Mouse (Mus musculus) erythroblast, embryonic 14.5 days (primary cell): ENCODE data around the gene Cdhr3. TPM values are rescaled to one million over a fixed set of nuclear protein-coding genes. Genes with fewer than 3 reads are reported as not detected.
"Not testable (repeated sequence)": the region's sequence is repeated elsewhere in the genome, so short reads cannot be mapped to it uniquely, and the experiment has no call there.

Source experiments
- H3K27me3 ChIP-seq: 2 replicates; pipeline ENCODE4 v1.6.1; 2012; ENCODE audit warnings: inconsistent platforms; ENCODE audit not compliant: control insufficient read depth
- H3K36me3 ChIP-seq: 2 replicates; pipeline ENCODE4 v1.6.1; 2012; ENCODE audit warnings: mild to moderate bottlenecking, inconsistent platforms; ENCODE audit not compliant: control insufficient read depth
- H3K4me1 ChIP-seq: 2 replicates; pipeline ENCODE4 v1.6.1; 2012; ENCODE audit warnings: inconsistent platforms; ENCODE audit not compliant: control insufficient read depth
- H3K4me3 ChIP-seq: replicated peaks from 2 replicates; pipeline ENCODE3; 2012; ENCODE audit warnings: moderate library complexity, mild to moderate bottlenecking, inconsistent platforms
- H3K9me3 ChIP-seq: 2 replicates; pipeline ENCODE4 v1.6.1; 2012; ENCODE audit warnings: low read length, inconsistent platforms, mixed read lengths; ENCODE audit not compliant: control insufficient read depth
- GATA1 ChIP-seq: IDR thresholded peaks from 2 replicates; pipeline ENCODE4 v1.6.1; 2012; ENCODE audit warnings: low read length, inconsistent platforms, mixed read lengths
- TAL1 ChIP-seq: IDR thresholded peaks from 3 replicates; pipeline ENCODE4 v1.6.1; 2012; ENCODE audit warnings: low read length, inconsistent platforms, mixed read lengths
- polyA plus RNA-seq: library from polyadenylated mRNA; stranded (reverse); fragments of >175 nt; gene quantifications from 2 replicates; pipeline ENCODE4 v1.2.3, GENCODE M21; 2012

The Cdhr3 gene
- polyA plus RNA-seq, 1 experiment: not detected

GRCm38 (mm10) chr12:33003339-33003965 is 89.2 kb downstream of the Cdhr3 start:
- Histone ChIP-seq H3K4me3 (no peak overlapping the region), H3K27me3 (no peaks in the 10 kb centered on the region), H3K9me3 (no peaks in the 10 kb centered on the region), H3K36me3 (no peaks in the 10 kb centered on the region), H3K4me1 (no peaks in the 10 kb centered on the region)
- TF ChIP-seq TAL1 (no peak), GATA1 (no peak)

GRCm38 (mm10) chr12:33000402-33000801 is 92.3 kb downstream of the Cdhr3 start:
- H3K4me3 ChIP-seq: no peak overlapping the region
- H3K27me3 ChIP-seq: no peaks in the 10 kb centered on the region
- no peak for TF ChIP-seq GATA1
- no peak for TF ChIP-seq TAL1
- H3K4me1 ChIP-seq: no peaks in the 10 kb centered on the region
- H3K9me3 ChIP-seq: no peaks in the 10 kb centered on the region
- no peaks in the 10 kb centered on the region for H3K36me3 ChIP-seq

GRCm38 (mm10) chr12:32999778-33000177 is 92.9 kb downstream of the Cdhr3 start:
- not testable (repeated sequence) for H3K27me3 ChIP-seq, H3K36me3 ChIP-seq, H3K4me1 ChIP-seq, H3K9me3 ChIP-seq, H3K4me3 ChIP-seq

DNA sequence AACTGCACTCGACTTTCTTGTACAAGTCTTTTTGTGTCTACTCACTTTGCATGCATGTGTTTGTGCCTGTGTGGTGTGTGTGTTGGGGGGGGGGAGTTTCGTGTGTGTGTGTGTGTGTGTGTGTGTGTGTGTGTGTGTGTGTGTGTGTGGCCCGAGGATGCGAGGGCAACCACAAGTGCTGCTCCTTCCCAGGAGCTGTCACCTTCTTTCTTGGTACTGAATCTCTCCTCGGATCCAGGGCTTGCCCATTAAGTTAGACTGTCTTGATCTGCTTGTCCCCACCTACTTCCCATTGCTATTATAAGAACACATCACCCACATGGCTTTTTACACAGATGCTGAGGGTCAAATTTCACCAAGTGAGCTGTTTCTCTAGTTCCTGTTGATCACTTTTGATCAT is 93.9 kb downstream of the Cdhr3 start:
- Histone ChIP-seq H3K27me3 (no peaks in the 10 kb centered on the region), H3K9me3 (no peaks in the 10 kb centered on the region), H3K36me3 (no peaks in the 10 kb centered on the region), H3K4me3 (no peak overlapping the region), H3K4me1 (no peaks in the 10 kb centered on the region)
- TF ChIP-seq GATA1 (no peak), TAL1 (no peak)

- Histone ChIP-seq H3K4me1 (no peaks in the 10 kb centered on the region), H3K36me3 (no peaks in the 10 kb centered on the region), H3K9me3 (no peaks in the 10 kb centered on the region), H3K27me3 (no peaks in the 10 kb centered on the region), H3K4me3 (no peak overlapping the region)
- TF ChIP-seq TAL1: no peak
- TF ChIP-seq GATA1: no peak
Observed at GRCm38 (mm10) chr12:32995081-32995834, 97.4 kb downstream of the Cdhr3 start.

- H3K4me1 ChIP-seq: no peaks in the 10 kb centered on the region
- H3K4me3 ChIP-seq: no peak overlapping the region
- TF ChIP-seq GATA1 (no peak), TAL1 (no peak)
- H3K9me3 ChIP-seq: no peaks in the 10 kb centered on the region
- H3K36me3 ChIP-seq: no peaks in the 10 kb centered on the region
- no peaks in the 10 kb centered on the region for H3K27me3 ChIP-seq
Observed at GRCm38 (mm10) chr12:32994081-32994480, 98.6 kb downstream of the Cdhr3 start.

DNA sequence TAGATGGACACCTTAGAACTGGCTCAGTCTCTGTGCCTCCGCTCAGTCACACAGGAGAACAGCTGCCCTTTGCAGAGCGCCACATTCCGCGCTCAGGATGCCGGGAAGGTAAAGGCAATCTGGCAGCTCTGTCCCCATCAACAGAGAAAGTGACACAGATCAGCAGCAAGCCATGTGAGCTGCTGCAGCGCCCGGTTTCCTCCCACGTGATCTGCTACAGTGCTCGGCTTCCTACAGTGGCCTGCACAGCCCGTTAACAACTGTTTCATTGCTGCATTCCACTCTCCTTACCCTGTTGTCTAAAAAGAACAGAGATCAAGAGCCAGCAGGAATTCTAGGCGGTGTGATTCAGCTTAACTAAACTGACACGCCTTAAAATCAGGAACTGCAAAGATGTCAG is 102.9 kb downstream of the Cdhr3 start:
- Histone ChIP-seq H3K36me3 (no peaks in the 10 kb centered on the region), H3K9me3 (peaks cover 2% of the 10 kb centered on the region), H3K4me1 (no peaks in the 10 kb centered on the region), H3K4me3 (no peak overlapping the region), H3K27me3 (no peaks in the 10 kb centered on the region)
- no peak for TF ChIP-seq TAL1
- TF ChIP-seq GATA1: no peak

GRCm38 (mm10) chr12:32986284-32986683 is 106.4 kb downstream of the Cdhr3 start:
- TF ChIP-seq GATA1: no peak
- TF ChIP-seq TAL1: no peak
- Histone ChIP-seq H3K27me3 (no peaks in the 10 kb centered on the region), H3K36me3 (no peaks in the 10 kb centered on the region), H3K9me3 (peaks cover 3% of the 10 kb centered on the region), H3K4me3 (no peak overlapping the region), H3K4me1 (no peaks in the 10 kb centered on the region; the same call in 1 of the 2 replicates)

Other genes starting within 250 kb of the Cdhr3 start
- gene Sypl, start 139.0 kb downstream of the Cdhr3 start, polyA plus RNA-seq: 0.03 and 0.20 TPM in 2 replicates
- 3.9 and 4.5 TPM in 2 replicates for gene Atxn7l1, start 54.8 kb upstream of the Cdhr3 start, polyA plus RNA-seq